Mouse (Mus musculus) forebrain, embryonic 16.5 days (tissue): ENCODE measurements around the gene Tshz3. TPM values are rescaled to one million over a fixed set of nuclear protein-coding genes. Genes with fewer than 3 reads are reported as not detected.
A peak's percentile ranks its signal among the peaks of the same experiment; 100 is the strongest.

ENCODE experiments used
- ATAC-seq: fragments of 200-750 bp; cut with Nextera tagmentation; 2 replicates; pipeline ENCODE4 v1.8.0; 2017; ENCODE audit warnings: mild to moderate bottlenecking, moderate library complexity
- H3K27ac ChIP-seq: fragments of 300-500 bp; sonication (generic); 2 replicates; pipeline ENCODE4 v1.5.1; 2014; ENCODE audit warnings: low read length, control low read depth
- H3K27me3 ChIP-seq: fragments of 300-500 bp; sonication (generic); replicated peaks from 2 replicates; pipeline ENCODE4 v1.6.1; 2014; ENCODE audit warnings: low read length; ENCODE audit not compliant: control insufficient read depth, insufficient read depth
- H3K36me3 ChIP-seq: fragments of 300-500 bp; sonication (generic); 2 replicates; pipeline ENCODE4 v1.6.1; 2014; ENCODE audit not compliant: control insufficient read depth, insufficient read depth
- H3K4me1 ChIP-seq: fragments of 300-500 bp; sonication (generic); replicated peaks from 2 replicates; pipeline ENCODE4 v1.6.1; 2014; ENCODE audit warnings: low read length; ENCODE audit not compliant: control insufficient read depth, insufficient read depth
- H3K4me2 ChIP-seq: fragments of 300-500 bp; sonication (generic); 2 replicates; pipeline ENCODE4 v1.6.1; 2014; ENCODE audit warnings: mild to moderate bottlenecking, low read length, control low read depth
- H3K4me3 ChIP-seq: fragments of 300-500 bp; sonication (generic); replicated peaks from 2 replicates; pipeline ENCODE4 v1.5.1; 2014; ENCODE audit warnings: mild to moderate bottlenecking, low read length, control low read depth
- H3K9ac ChIP-seq: fragments of 300-500 bp; sonication (generic); replicated peaks from 2 replicates; pipeline ENCODE4 v1.6.1; 2014; ENCODE audit warnings: low read depth, low read length, control low read depth
- H3K9me3 ChIP-seq: fragments of 300-500 bp; sonication (generic); 2 replicates; pipeline ENCODE4 v1.6.1; 2016; ENCODE audit warnings: low read length; ENCODE audit not compliant: control insufficient read depth
- WGBS: fragments of 180-500 bp; shearing (Covaris S2); extraction: QIAGEN DNeasy Blood & Tissue Kit; methylation state at CpG from one replicate; pipeline ENCODE4 v1.1.7; 2014; 5-methylcytosine and 5-hydroxymethylcytosine counted together
- polyA plus RNA-seq: library from polyadenylated mRNA; unstranded; fragments of >200 nt; fragmentation: Nextera tagmentation; extraction: Ambion mirVana; gene quantifications from 2 replicates; pipeline ENCODE4 v1.2.1, GENCODE M21; 2015

Tshz3 gene
- polyA plus RNA-seq, 1 experiment from 2014 or later = 38.7 TPM

- Histone ChIP-seq H3K9me3 (no peaks in the 10 kb centered on the region), H3K4me1 (peaks cover 37% of the 10 kb centered on the region), H3K27ac (no peak overlapping the region), H3K4me2 (peak overlapping the region; percentile 88), H3K4me3 (peak overlapping the region; percentile 77), H3K27me3 (peaks cover 42% of the 10 kb centered on the region), H3K36me3 (no peaks in the 10 kb centered on the region), H3K9ac (no peak overlapping the region)
- 22% methylated on average over 7 of the region's 7 CpGs for WGBS
- no peak for ATAC-seq
These were observed 3.2 kb upstream of the Tshz3 start for GRCm38 (mm10) chr7:36694642-36695191.

GRCm38 (mm10) chr7:36695276-36695675 is 2.6 kb upstream of the Tshz3 start:
- peak overlapping the region; percentile 77 for H3K4me3 ChIP-seq
- peaks cover 38% of the 10 kb centered on the region for H3K4me1 ChIP-seq
- no peak for ATAC-seq
- H3K27me3 ChIP-seq = peaks cover 36% of the 10 kb centered on the region
- no peaks in the 10 kb centered on the region for H3K9me3 ChIP-seq
- peak overlapping the region; percentile 82 for H3K9ac ChIP-seq
- H3K36me3 ChIP-seq = no peaks in the 10 kb centered on the region
- no peak overlapping the region for H3K27ac ChIP-seq
- WGBS = 1% methylated on average over 25 of the region's 25 CpGs
- H3K4me2 ChIP-seq = peak overlapping the region; percentile 88

- Histone ChIP-seq H3K4me3 (peak overlapping the region; percentile 77), H3K27me3 (peaks cover 31% of the 10 kb centered on the region), H3K36me3 (no peaks in the 10 kb centered on the region), H3K4me1 (peaks cover 37% of the 10 kb centered on the region), H3K27ac (0 out of 2 replicates have a peak overlapping the region, but pooled peaks have one; percentile 39), H3K4me2 (peak overlapping the region; percentile 88), H3K9ac (peak overlapping the region; percentile 82), H3K9me3 (no peaks in the 10 kb centered on the region)
- ATAC-seq = no peak
- WGBS = under 1% methylated on average over 42 of the region's 42 CpGs
These were observed 2.1 kb upstream of the Tshz3 start for GRCm38 (mm10) chr7:36695791-36696241.

- peak; percentile 35 for ATAC-seq
- H3K27ac ChIP-seq = peak overlapping the region; percentile 72
- peak overlapping the region; percentile 82 for H3K9ac ChIP-seq
- peak overlapping the region; percentile 77 for H3K4me3 ChIP-seq
- peaks cover 27% of the 10 kb centered on the region for H3K27me3 ChIP-seq
- H3K4me2 ChIP-seq = peak overlapping the region; percentile 88
- WGBS = under 1% methylated on average over 62 of the region's 62 CpGs
- H3K4me1 ChIP-seq = peaks cover 37% of the 10 kb centered on the region
- no peaks in the 10 kb centered on the region for H3K36me3 ChIP-seq
- H3K9me3 ChIP-seq = no peaks in the 10 kb centered on the region
These were observed 1.4 kb upstream of the Tshz3 start for GRCm38 (mm10) chr7:36696406-36697117.

GRCm38 (mm10) chr7:36697118-36697855 is 631 bp upstream of the Tshz3 start:
- Histone ChIP-seq H3K4me3 (peak overlapping the region; percentile 77), H3K4me2 (peak overlapping the region; percentile 88), H3K9ac (peak overlapping the region; percentile 82), H3K9me3 (no peaks in the 10 kb centered on the region), H3K27ac (peak overlapping the region; percentile 72), H3K27me3 (peaks cover 21% of the 10 kb centered on the region), H3K4me1 (peaks cover 35% of the 10 kb centered on the region), H3K36me3 (no peaks in the 10 kb centered on the region)
- peak; percentile 62 for ATAC-seq
- WGBS = 2% methylated on average over 43 of the region's 62 CpGs

GRCm38 (mm10) chr7:36698589-36698946 is 650 bp downstream of the Tshz3 start:
- Histone ChIP-seq H3K27me3 (peaks cover 8% of the 10 kb centered on the region), H3K36me3 (no peaks in the 10 kb centered on the region), H3K4me3 (peak overlapping the region; percentile 77), H3K9me3 (no peaks in the 10 kb centered on the region), H3K4me1 (peaks cover 37% of the 10 kb centered on the region), H3K27ac (peak overlapping the region; percentile 72), H3K4me2 (peak overlapping the region; percentile 88), H3K9ac (peak overlapping the region; percentile 82)
- WGBS = 0% methylated on average over 16 of the region's 16 CpGs
- ATAC-seq = no peak

GRCm38 (mm10) chr7:36699001-36699987 is 1.4 kb downstream of the Tshz3 start:
- 0 out of 2 replicates have a peak overlapping the region, but pooled peaks have one; percentile 3 for H3K27ac ChIP-seq
- peak overlapping the region; percentile 77 for H3K4me3 ChIP-seq
- peak overlapping the region; percentile 88 for H3K4me2 ChIP-seq
- peaks cover 3% of the 10 kb centered on the region; the same call in 1 of the 2 replicates for H3K27me3 ChIP-seq
- no peak for ATAC-seq
- peaks cover 37% of the 10 kb centered on the region for H3K4me1 ChIP-seq
- H3K9me3 ChIP-seq = no peaks in the 10 kb centered on the region
- peak overlapping the region; percentile 82 for H3K9ac ChIP-seq
- H3K36me3 ChIP-seq = no peaks in the 10 kb centered on the region
- WGBS = 9% methylated on average over 18 of the region's 18 CpGs

- WGBS = 17% methylated on average over 9 of the region's 10 CpGs
- ATAC-seq = peak; percentile 24
- peak overlapping the region; percentile 43 for H3K4me2 ChIP-seq
- H3K9ac ChIP-seq = peak overlapping the region; percentile 22; the same call in 1 of the 2 replicates
- peak overlapping the region; percentile 58; the same call in 1 of the 2 replicates for H3K27ac ChIP-seq
- peaks cover 49% of the 10 kb centered on the region for H3K4me1 ChIP-seq
- H3K27me3 ChIP-seq = no peaks in the 10 kb centered on the region
- H3K4me3 ChIP-seq = no peak overlapping the region
- H3K9me3 ChIP-seq = no peaks in the 10 kb centered on the region
- no peaks in the 10 kb centered on the region for H3K36me3 ChIP-seq
These were observed 8.7 kb downstream of the Tshz3 start for GRCm38 (mm10) chr7:36706636-36707035.
